Mouse (Mus musculus): ENCODE measurements around the gene Prmt9. TPM values are rescaled to one million over a fixed set of nuclear protein-coding genes. Genes with fewer than 3 reads are reported as not detected.

Prmt9 gene
- polyA plus RNA-seq (2012; rRNA removed) = 22.5 and 23.5 TPM in 2 replicates

DNA sequence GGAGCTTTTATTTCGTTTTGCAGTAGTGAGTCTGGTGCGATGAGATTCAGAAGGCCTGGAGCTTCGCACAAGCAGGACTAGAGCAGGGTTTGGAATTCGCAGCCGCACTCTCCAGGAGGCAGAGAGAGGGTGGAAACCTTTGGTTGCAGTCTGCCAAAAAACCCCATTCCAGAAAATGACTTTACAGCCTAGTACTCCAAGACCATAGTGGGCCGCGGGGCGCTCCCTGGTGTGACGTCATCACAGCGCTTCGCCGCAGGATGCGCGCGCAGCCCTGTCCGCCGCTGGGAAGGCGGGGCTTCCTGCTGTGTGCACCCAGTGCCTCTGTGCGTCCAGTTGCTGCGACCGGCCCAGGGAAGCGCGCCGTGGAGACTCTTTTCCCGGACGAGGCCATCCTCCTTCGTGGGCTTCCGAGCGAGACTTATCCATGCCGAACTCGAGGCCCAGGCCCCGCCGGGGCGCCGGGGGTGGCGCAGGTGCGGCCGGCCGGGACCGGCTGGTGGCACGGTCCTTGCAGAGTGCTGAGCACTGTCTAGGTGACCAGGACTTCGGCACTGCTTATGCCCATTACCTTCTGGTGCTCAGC is at the start of gene Prmt9:
Gene Prmt9 (plus strand): TSS at position 277 of the 586 bp plus-strand sequence.

DNA sequence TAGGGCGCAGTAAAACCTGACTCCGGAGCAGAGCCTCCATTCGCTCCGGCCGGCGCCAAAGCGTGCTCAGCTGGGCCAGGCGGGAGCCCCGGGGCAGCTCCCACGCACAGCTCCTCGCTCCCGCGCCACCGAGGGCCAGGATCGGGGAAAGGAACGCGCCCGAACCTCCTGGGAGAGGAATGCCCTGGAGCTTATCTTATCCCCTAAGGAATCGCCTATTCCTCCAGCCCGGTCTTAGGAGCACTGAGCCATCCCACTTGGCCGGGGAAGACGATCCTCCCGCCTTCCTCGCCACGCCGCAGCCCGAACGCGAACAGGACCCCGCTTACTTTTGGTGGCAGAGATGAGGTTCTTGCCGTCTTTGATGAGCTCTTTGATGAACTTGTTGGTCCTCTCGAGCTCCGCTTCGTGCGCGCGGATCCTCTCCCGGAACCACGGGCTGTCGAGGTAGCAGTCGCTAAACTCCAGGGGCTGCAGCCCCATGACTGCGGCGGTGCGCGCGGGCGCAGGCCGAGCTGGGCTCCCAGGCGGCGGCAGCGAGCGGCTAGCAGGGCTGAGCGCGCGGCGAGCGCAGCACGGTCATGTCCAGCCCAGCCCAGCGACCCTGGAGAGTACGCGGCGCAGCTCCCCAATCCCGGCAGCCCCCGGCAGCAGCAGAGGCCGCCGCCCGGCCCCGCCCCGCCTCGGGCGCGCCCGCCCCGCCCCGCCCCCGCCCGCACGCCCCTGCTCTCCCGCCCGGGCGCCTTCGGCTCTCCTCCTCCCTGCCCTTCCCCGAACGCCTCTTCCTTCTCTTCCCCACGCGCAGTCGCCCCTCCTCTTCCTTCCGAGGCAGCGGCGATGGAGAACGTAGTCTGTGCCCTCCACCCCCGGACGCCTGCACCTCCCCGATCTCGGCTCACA is 31.6 kb upstream of the Prmt9 start, which contains the start of gene Arhgap10:
Gene Arhgap10 (minus strand): TSS at position 653 of the 900 bp plus-strand sequence.

DNA sequence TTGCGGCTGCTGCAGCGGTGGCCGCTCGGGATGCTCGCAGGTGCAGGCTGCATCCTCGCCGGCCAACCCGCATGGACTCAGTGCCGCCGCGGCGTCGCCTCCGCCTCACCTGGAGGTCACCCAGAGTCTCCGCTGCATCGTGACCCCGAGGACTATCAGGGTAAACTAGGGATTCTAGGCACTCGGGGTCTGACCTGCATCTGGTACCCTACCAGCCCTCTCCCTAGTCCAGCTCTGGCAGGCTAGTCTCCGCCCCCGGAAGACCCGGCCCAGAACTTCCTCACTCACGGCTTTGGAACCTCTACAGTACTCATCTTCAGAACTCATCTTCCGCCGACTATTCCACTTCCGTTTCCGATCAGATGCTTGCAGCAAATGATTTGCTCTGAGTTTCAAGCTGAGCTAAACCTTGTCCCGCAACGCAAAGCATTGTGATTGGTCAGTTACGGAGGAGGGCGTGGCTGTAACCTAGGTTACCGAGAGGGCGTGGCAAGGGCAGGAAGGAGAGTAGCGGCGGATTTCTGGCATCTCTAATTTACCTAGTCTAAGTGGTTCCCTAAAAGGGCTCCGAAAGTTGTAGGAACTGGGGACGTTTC is 61.3 kb downstream of the Prmt9 start, which contains the start of gene Tmem184c:
Gene Tmem184c (minus strand): TSS at position 325 of the 596 bp plus-strand sequence.

Other genes starting within 250 kb of the Prmt9 start
- gene Arhgap10, start 31.4 kb upstream of the Prmt9 start, polyA plus RNA-seq (2012; rRNA removed) = 9.8 and 13.4 TPM in 2 replicates
- gene Tmem184c, start 61.3 kb downstream of the Prmt9 start, polyA plus RNA-seq (2012; rRNA removed) = 28.7 and 43.3 TPM in 2 replicates
- gene Ednra, start 175.1 kb downstream of the Prmt9 start, polyA plus RNA-seq (2012; rRNA removed) = 11.5 and 32.8 TPM in 2 replicates